Comparison of ENCODE assay signal across 8 mouse cellular contexts in the genomic region with DNA sequence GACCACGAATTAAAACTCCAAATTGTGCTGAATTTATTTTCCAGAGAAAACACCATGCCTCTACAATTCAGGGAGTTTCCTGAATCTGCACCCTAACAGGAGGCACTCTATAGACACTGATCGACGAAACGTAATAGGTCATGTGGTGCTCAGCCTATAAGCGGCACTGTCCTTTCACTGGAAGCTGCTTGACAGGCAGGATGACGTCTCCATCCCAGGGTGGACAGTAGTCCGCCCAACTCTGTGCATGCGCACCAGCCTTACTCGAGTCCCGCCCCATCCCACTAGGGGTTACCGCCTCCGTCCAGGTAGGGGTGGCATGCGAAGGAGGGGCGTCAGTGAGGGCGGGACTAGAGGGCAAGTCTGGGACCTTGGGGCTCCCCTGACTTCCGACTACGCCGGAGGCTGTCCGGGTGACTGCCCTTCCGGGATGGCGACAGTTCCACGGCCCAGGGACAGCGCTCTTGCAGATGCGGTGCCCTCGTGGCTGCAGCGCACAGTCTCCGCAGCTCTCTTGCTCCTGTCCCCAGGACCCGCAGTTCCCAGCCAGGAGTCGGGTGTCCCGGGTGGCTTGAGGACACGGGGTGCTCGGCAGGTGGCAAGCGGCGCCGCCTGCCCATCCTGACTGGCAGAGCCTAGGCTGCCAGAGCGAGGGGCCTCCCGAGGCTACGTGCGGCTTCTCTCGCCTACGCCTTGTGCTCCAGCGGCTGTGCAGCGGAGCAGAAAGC. TPM values are rescaled to one million over a fixed set of nuclear protein-coding genes. Genes with fewer than 3 reads are reported as not detected.
DNase-seq lines count a peak whose midpoint lies in the region; ATAC-seq lines count a peak whose summit lies in the region.

TSS of gene Slc37a4 (plus strand) at position 169 of the 728 bp plus-strand sequence.

- H3K9me3 ChIP-seq in intestine, embryonic 14.5 days (ENCODE audit: control insufficient read depth, low read length) = no peaks in the 10 kb centered on the region

- peak within 1 kb of the TSS; percentile 72 for H3K9ac ChIP-seq in intestine, embryonic 14.5 days (ENCODE audit: low read length)

- peaks cover 35% of the 10 kb centered on the region for H3K36me3 ChIP-seq in intestine, embryonic 14.5 days (ENCODE audit: control insufficient read depth, insufficient read depth, low read length)

- WGBS in intestine, embryonic 14.5 days = under 1% methylated on average over 43 of the region's 43 CpGs

- intact Hi-C loops in left cerebral cortex, postnatal 14 days (cut with DNase I) = loop anchor here (10.0 kb wide), 1 partner anchor 272 kb away; no protein-coding TSS in a partner anchor

- peak within 1 kb of the TSS; percentile 65 for H3K27ac ChIP-seq in intestine, embryonic 14.5 days (ENCODE audit: low read depth)

- peak within 1 kb of the TSS; percentile 83 for H3K4me3 ChIP-seq in intestine, embryonic 14.5 days (ENCODE audit: low read depth, low read length)

- DNase-seq in adrenal gland, adult 18-20 months (ENCODE audit: low spot score in 2 of 2) = peak; percentile 88 to 93
- DNase-seq in embryo, embryonic 11 days = peak; percentile 94
- peak; percentile 96 for DNase-seq in gastrocnemius, postnatal 25 days
- peak; percentile 91 for DNase-seq in intestine, embryonic 14.5 days (ENCODE audit: low spot score)
- peak; percentile 92 to 94 for DNase-seq in left cerebral cortex, postnatal 14 days (ENCODE audit: low spot score in 2 of 2)
- DNase-seq in mesoderm, embryonic 11.5 days (ENCODE audit: low read depth, low spot score) = peak; percentile 93
- peak; percentile 91 to 95 for DNase-seq in right cerebral cortex, postnatal 36 days (ENCODE audit: low spot score in 2 of 2)
- DNase-seq in yolk sac, embryonic 10.5 days (ENCODE audit: low spot score) = peak; percentile 98

- peak within 1 kb of the TSS; percentile 87 for H3K4me2 ChIP-seq in intestine, embryonic 14.5 days (ENCODE audit: low read length)

- ATAC-seq in intestine, embryonic 14.5 days (replicated peaks; ENCODE audit: low FRiP score, low TSS enrichment, low read depth) = peak; percentile 96

- peaks cover 5% of the 10 kb centered on the region; the same call in 1 of the 2 replicates for H3K4me1 ChIP-seq in intestine, embryonic 14.5 days (replicated peaks; ENCODE audit: control insufficient read depth, insufficient read depth, low read length)

- H3K27me3 ChIP-seq in intestine, embryonic 14.5 days (replicated peaks; ENCODE audit: control insufficient read depth, insufficient read depth, low read length) = no peaks in the 10 kb centered on the region

RNA-seq across cellular contexts. Expression of gene Slc37a4, which starts in this region (rescaled TPM):
- total RNA-seq in adrenal gland, adult 18-20 months (2021) = 10 to 100 TPM; 15.2 to 16.1 TPM
- total RNA-seq in gastrocnemius, postnatal 25 days (2021) = 100 to 1,000 TPM; 117 to 142 TPM
- 37.8 and 38.1 TPM in 2 replicates for polyA plus RNA-seq in intestine, embryonic 14.5 days (2014; fragmentation: Nextera tagmentation; extraction: Ambion mirVana)
- total RNA-seq in left cerebral cortex, postnatal 14 days (2021) = 10 to 100 TPM; 35.8 to 45.1 TPM

Comparison
In these comparisons a context has a peak if more than half of its experiments do, and no peak if none do; other contexts are left out.
1. Peak in every context shown above with its lines: DNase-seq, ATAC-seq, H3K4me3 ChIP-seq and H3K27ac ChIP-seq.